Mouse (Mus musculus) gastrocnemius, postnatal 14 days (tissue): ENCODE measurements around the gene 1700049E17Rik1. TPM values are rescaled to one million over a fixed set of nuclear protein-coding genes. Genes with fewer than 3 reads are reported as not detected.
"Not testable (repeated sequence)": the region's sequence is repeated elsewhere in the genome, so short reads cannot be mapped to it uniquely, and the experiment has no call there.

ENCODE experiments used
- DNase-seq: peaks from one replicate; pipeline ENCODE4 v3.0.0; 2021; ENCODE audit warnings: mixed read lengths
- intact Hi-C: fragments of 180-260 bp; cut with DNase I; formaldehyde crosslinking; loops from one replicate; pipeline ENCODE4 v1.15.1; 2025; ENCODE audit warnings: low total_unique reads
- long read RNA-seq, 2 experiments: library from polyadenylated mRNA; stranded (forward); transcript quantifications; one replicate each; pipeline ENCODE4 v2.0.0; 2021
- total RNA-seq, 2 experiments: library from RNA; stranded (reverse); gene quantifications; 2 replicates each; pipeline ENCODE4 v1.2.3; 2021

1700049E17Rik1 gene
- total RNA-seq, result not detected
- long read RNA-seq, experiment 1, result 0 reads
- long read RNA-seq, experiment 2, result 0 reads

- intact Hi-C loops, DNase-seq: not testable (repeated sequence)
Measured at GRCm38 (mm10) chr14:41924649-41925048, at the start of gene 1700049E17Rik1. 1700049E17Rik1 (plus strand) TSS chr14:41924949.

GRCm38 (mm10) chr14:41907190-41907589, 17.6 kb upstream of the 1700049E17Rik1 start, which contains the start of gene Gm7980:
Gm7980 (minus strand) TSS chr14:41907290.
- DNase-seq, intact Hi-C loops: not testable (repeated sequence)

GRCm38 (mm10) chr14:41943695-41944094, 18.9 kb downstream of the 1700049E17Rik1 start, which contains the start of gene 1700024B05Rik:
1700024B05Rik (plus strand) TSS chr14:41943995.
- intact Hi-C loops, DNase-seq: not testable (repeated sequence)

GRCm38 (mm10) chr14:41964095-41964494, 39.3 kb downstream of the 1700049E17Rik1 start:
- intact Hi-C loops, result not testable (repeated sequence)

GRCm38 (mm10) chr14:41967827-41968226, 43.1 kb downstream of the 1700049E17Rik1 start, which contains the start of gene Gm6401:
Gm6401 (minus strand) TSS chr14:41967927.
- DNase-seq, intact Hi-C loops: not testable (repeated sequence)

More at GRCm38 (mm10) chr14:41964095-41964494, 39.3 kb downstream of the 1700049E17Rik1 start:
- DNase-seq, result not testable (repeated sequence)

GRCm38 (mm10) chr14:41968596-41968995, 43.8 kb downstream of the 1700049E17Rik1 start:
- DNase-seq, intact Hi-C loops: not testable (repeated sequence)

Other genes starting within 250 kb of the 1700049E17Rik1 start
- not detected for gene Gm8068, start 223.1 kb upstream of the 1700049E17Rik1 start, total RNA-seq
- not detected for gene Gm7929, start 174.3 kb upstream of the 1700049E17Rik1 start, total RNA-seq
- gene Gm47189, start 152.5 kb upstream of the 1700049E17Rik1 start, total RNA-seq, result not detected
- gene Gm7980, start 17.7 kb upstream of the 1700049E17Rik1 start, total RNA-seq, result not detected
- not detected for gene 1700024B05Rik, start 19.0 kb downstream of the 1700049E17Rik1 start, total RNA-seq
- gene Gm6401, start 43.0 kb downstream of the 1700049E17Rik1 start, total RNA-seq, result not detected
- not detected for gene Gm3543, start 58.4 kb downstream of the 1700049E17Rik1 start, total RNA-seq
- gene Gm7951, start 192.4 kb downstream of the 1700049E17Rik1 start, total RNA-seq, result not detected
- gene Gm17027, start 237.7 kb downstream of the 1700049E17Rik1 start, total RNA-seq, result not detected